Mouse (Mus musculus) hindbrain, embryonic 11.5 days (tissue): ENCODE results near the gene Dnaaf1. TPM values are rescaled to one million over a fixed set of nuclear protein-coding genes. Genes with fewer than 3 reads are reported as not detected.

Experiments
- ATAC-seq: fragments of 200-750 bp; cut with Nextera tagmentation; 2 replicates; pipeline ENCODE4 v1.8.0; 2017; ENCODE audit warnings: mild to moderate bottlenecking, moderate TSS enrichment, moderate library complexity; ENCODE audit not compliant: low FRiP score
- DNase-seq: peaks from one replicate; pipeline ENCODE4 v3.0.0-alpha.2; 2015; ENCODE audit warnings: low spot score
- H3K27ac ChIP-seq: fragments of 300-500 bp; sonication (generic); 2 replicates; pipeline ENCODE4 v1.5.1; 2014; ENCODE audit warnings: mild to moderate bottlenecking, low read depth, low read length
- H3K27me3 ChIP-seq: fragments of 300-500 bp; sonication (generic); 2 replicates; pipeline ENCODE4 v1.6.1; 2014; ENCODE audit warnings: mild to moderate bottlenecking, low read length, moderate library complexity, mixed read lengths; ENCODE audit not compliant: control insufficient read depth, insufficient read depth
- H3K36me3 ChIP-seq: fragments of 300-500 bp; sonication (generic); 2 replicates; pipeline ENCODE4 v1.6.1; 2014; ENCODE audit warnings: mild to moderate bottlenecking, low read length, moderate library complexity, mixed read lengths; ENCODE audit not compliant: control insufficient read depth, insufficient read depth
- H3K4me1 ChIP-seq: fragments of 300-500 bp; sonication (generic); replicated peaks from 2 replicates; pipeline ENCODE4 v1.6.1; 2014; ENCODE audit warnings: low read length, mixed read lengths; ENCODE audit not compliant: control insufficient read depth, insufficient read depth
- H3K4me2 ChIP-seq: fragments of 300-500 bp; sonication (generic); replicated peaks from 2 replicates; pipeline ENCODE4 v1.6.1; 2014; ENCODE audit warnings: mild to moderate bottlenecking, low read depth, low read length
- H3K4me3 ChIP-seq: fragments of 300-500 bp; sonication (generic); 2 replicates; pipeline ENCODE4 v1.5.1; 2014; ENCODE audit warnings: low read depth, low read length
- H3K9ac ChIP-seq: fragments of 300-500 bp; sonication (generic); 2 replicates; pipeline ENCODE4 v1.6.1; 2014; ENCODE audit warnings: low read depth, low read length
- H3K9me3 ChIP-seq: fragments of 300-500 bp; sonication (generic); 2 replicates; pipeline ENCODE4 v1.6.1; 2016; ENCODE audit warnings: low read length; ENCODE audit not compliant: control insufficient read depth
- WGBS: fragments of 180-500 bp; shearing (Covaris S2); extraction: QIAGEN DNeasy Blood & Tissue Kit; methylation state at CpG from one replicate; pipeline ENCODE4 v1.1.7; 2014; 5-methylcytosine and 5-hydroxymethylcytosine counted together
- polyA plus RNA-seq: library from polyadenylated mRNA; unstranded; fragments of >200 nt; fragmentation: Nextera tagmentation; extraction: Ambion mirVana; gene quantifications from 2 replicates; pipeline ENCODE4 v1.2.1, GENCODE M21; 2014

Gene Dnaaf1
- polyA plus RNA-seq: 0.08 and 0.28 TPM in 2 replicates

GRCm38 (mm10) chr8:119574437-119575365, at the start of gene Dnaaf1, which contains the start of gene Hsdl1:
Dnaaf1 (plus strand) TSS chr8:119575235.
Hsdl1 (minus strand) TSS chr8:119575183.
- peak; percentile 88 for ATAC-seq
- DNase-seq: peak; percentile 96
- Histone ChIP-seq H3K27ac (peak within 1 kb of the TSS; percentile 60), H3K4me3 (peak within 1 kb of the TSS; percentile 86), H3K36me3 (no peaks in the 10 kb centered on the region), H3K4me2 (peak within 1 kb of the TSS; percentile 79), H3K27me3 (peaks cover 2% of the 10 kb centered on the region; the same call in 1 of the 2 replicates), H3K9me3 (no peaks in the 10 kb centered on the region), H3K9ac (peak within 1 kb of the TSS; percentile 76), H3K4me1 (no peaks in the 10 kb centered on the region; the same call in 1 of the 2 replicates)
- under 1% methylated on average over 65 of the region's 97 CpGs for WGBS

GRCm38 (mm10) chr8:119528762-119529161, 46.3 kb upstream of the Dnaaf1 start:
- 94% methylated on average over 7 of the region's 7 CpGs for WGBS

GRCm38 (mm10) chr8:119530937-119531336, 44.1 kb upstream of the Dnaaf1 start:
- DNase-seq (no peak), ATAC-seq (no peak)
- Histone ChIP-seq H3K4me1 (no peaks in the 10 kb centered on the region), H3K27me3 (no peaks in the 10 kb centered on the region), H3K4me2 (no peak overlapping the region), H3K27ac (no peak overlapping the region), H3K9me3 (no peaks in the 10 kb centered on the region), H3K36me3 (0 out of 2 replicates have a peak, but pooled peaks cover 4% of the 10 kb centered on the region), H3K9ac (no peak overlapping the region), H3K4me3 (no peak overlapping the region)
- WGBS: 91% methylated on average over 6 of the region's 6 CpGs

More at GRCm38 (mm10) chr8:119528762-119529161, 46.3 kb upstream of the Dnaaf1 start:
- Histone ChIP-seq H3K4me3 (no peak overlapping the region), H3K36me3 (peaks cover 7% of the 10 kb centered on the region; the same call in 1 of the 2 replicates), H3K4me1 (no peaks in the 10 kb centered on the region), H3K9me3 (no peaks in the 10 kb centered on the region), H3K9ac (no peak overlapping the region), H3K4me2 (no peak overlapping the region), H3K27me3 (no peaks in the 10 kb centered on the region), H3K27ac (no peak overlapping the region)
- no peak for ATAC-seq
- DNase-seq: no peak

GRCm38 (mm10) chr8:119531397-119531796, 43.6 kb upstream of the Dnaaf1 start:
- no peaks in the 10 kb centered on the region for H3K4me1 ChIP-seq
- H3K4me3 ChIP-seq: no peak overlapping the region
- DNase-seq (no peak), ATAC-seq (no peak)
- H3K4me2 ChIP-seq: no peak overlapping the region
- no peaks in the 10 kb centered on the region for H3K9me3 ChIP-seq
- 97% methylated on average over 3 of the region's 3 CpGs for WGBS
- H3K9ac ChIP-seq: no peak overlapping the region
- 0 out of 2 replicates have a peak, but pooled peaks cover 4% of the 10 kb centered on the region for H3K36me3 ChIP-seq
- H3K27ac ChIP-seq: no peak overlapping the region
- no peaks in the 10 kb centered on the region for H3K27me3 ChIP-seq

GRCm38 (mm10) chr8:119531973-119532372, 43.1 kb upstream of the Dnaaf1 start:
- no peak overlapping the region for H3K4me3 ChIP-seq
- WGBS: 89% methylated on average over 9 of the region's 9 CpGs
- no peaks in the 10 kb centered on the region for H3K9me3 ChIP-seq
- no peak overlapping the region for H3K9ac ChIP-seq
- no peak for ATAC-seq
- 0 out of 2 replicates have a peak, but pooled peaks cover 4% of the 10 kb centered on the region for H3K36me3 ChIP-seq
- no peak overlapping the region for H3K27ac ChIP-seq
- H3K27me3 ChIP-seq: no peaks in the 10 kb centered on the region
- DNase-seq: no peak
- H3K4me1 ChIP-seq: no peaks in the 10 kb centered on the region
- no peak overlapping the region for H3K4me2 ChIP-seq

GRCm38 (mm10) chr8:119544606-119545005, 30.4 kb upstream of the Dnaaf1 start:
- H3K36me3 ChIP-seq: peaks cover 9% of the 10 kb centered on the region; the same call in 1 of the 2 replicates
- 88% methylated on average over 3 of the region's 3 CpGs for WGBS
- ATAC-seq: no peak

GRCm38 (mm10) chr8:119545180-119545579, 29.9 kb upstream of the Dnaaf1 start:
- H3K4me3 ChIP-seq: no peak overlapping the region
- H3K9me3 ChIP-seq: no peaks in the 10 kb centered on the region
- no peak overlapping the region for H3K9ac ChIP-seq
- no peaks in the 10 kb centered on the region for H3K4me1 ChIP-seq
- no peak overlapping the region for H3K4me2 ChIP-seq
- H3K36me3 ChIP-seq: peaks cover 9% of the 10 kb centered on the region; the same call in 1 of the 2 replicates
- no peak overlapping the region for H3K27ac ChIP-seq
- H3K27me3 ChIP-seq: no peaks in the 10 kb centered on the region
- 83% methylated on average over 6 of the region's 6 CpGs for WGBS
- ATAC-seq: no peak
- DNase-seq: no peak

More at GRCm38 (mm10) chr8:119544606-119545005, 30.4 kb upstream of the Dnaaf1 start:
- no peak for DNase-seq
- Histone ChIP-seq H3K27me3 (no peaks in the 10 kb centered on the region), H3K4me1 (no peaks in the 10 kb centered on the region), H3K9me3 (no peaks in the 10 kb centered on the region), H3K4me2 (no peak overlapping the region), H3K9ac (no peak overlapping the region), H3K4me3 (no peak overlapping the region), H3K27ac (no peak overlapping the region)

GRCm38 (mm10) chr8:119545791-119546190, 29.2 kb upstream of the Dnaaf1 start:
- no peaks in the 10 kb centered on the region for H3K4me1 ChIP-seq
- no peak overlapping the region for H3K9ac ChIP-seq
- no peak overlapping the region for H3K27ac ChIP-seq
- H3K9me3 ChIP-seq: no peaks in the 10 kb centered on the region
- WGBS: 95% methylated on average over 6 of the region's 6 CpGs
- peaks cover 9% of the 10 kb centered on the region; the same call in 1 of the 2 replicates for H3K36me3 ChIP-seq
- H3K27me3 ChIP-seq: no peaks in the 10 kb centered on the region
- no peak for DNase-seq
- no peak overlapping the region for H3K4me2 ChIP-seq
- no peak for ATAC-seq
- no peak overlapping the region for H3K4me3 ChIP-seq
